Mouse (Mus musculus): ENCODE data around the gene Sart1.

Sart1 gene

DNA sequence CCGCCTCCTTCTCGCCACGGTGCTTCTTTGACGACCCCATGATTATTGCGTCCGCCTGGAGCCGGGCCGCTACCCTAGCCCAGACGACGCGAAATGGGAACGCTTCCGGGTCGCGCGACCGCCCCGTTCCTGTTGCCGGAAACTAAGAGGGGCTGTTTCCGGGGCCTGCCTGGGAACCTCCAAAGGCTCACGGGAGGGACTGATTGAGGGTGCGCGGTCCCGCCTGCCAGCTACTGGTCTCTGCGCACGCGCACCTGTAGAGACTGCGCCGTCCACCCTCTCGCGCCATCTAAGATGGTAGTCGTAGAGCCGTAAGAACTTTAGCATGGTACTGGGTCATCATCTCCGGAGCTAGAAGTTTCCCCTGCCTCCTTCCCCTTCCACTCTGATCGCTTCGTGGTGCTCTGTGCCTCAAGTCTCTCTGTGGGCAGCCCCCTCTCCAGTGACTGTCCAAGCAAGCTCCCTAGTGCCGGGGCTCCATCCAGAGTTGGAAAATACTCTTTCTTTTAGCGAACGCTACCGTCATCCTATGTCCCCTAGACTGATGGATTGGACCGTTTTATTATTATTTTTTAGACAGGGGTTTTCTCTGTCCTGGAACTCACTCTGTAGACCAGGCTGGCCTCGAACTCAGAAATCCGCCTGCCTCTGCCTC is at the start of gene Sart1:
Gene Sart1, minus strand, starts transcription at position 116 of the 655 bp plus-strand sequence.
- DNase-seq = peak; percentile 95

DNA sequence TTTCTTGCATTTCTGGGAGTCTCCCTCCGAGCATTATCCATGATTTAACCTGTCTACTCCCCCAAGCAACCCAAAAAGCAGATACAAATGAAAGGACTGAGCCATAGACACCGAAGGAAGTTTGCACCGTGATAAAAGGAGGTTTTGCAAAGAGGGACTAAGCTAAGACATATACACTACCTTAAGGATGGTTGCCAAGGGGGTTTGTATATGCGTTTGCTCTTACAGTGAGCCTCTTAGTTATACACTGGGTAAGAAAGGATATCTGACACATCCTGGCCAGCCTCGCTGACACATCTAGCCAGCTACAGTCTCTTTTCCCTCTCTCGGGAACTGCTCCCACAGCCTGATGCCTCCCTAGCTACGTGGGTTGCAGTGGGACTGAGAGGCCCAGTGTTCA is 45.4 kb upstream of the Sart1 start:
- DNase-seq = no peak

DNA sequence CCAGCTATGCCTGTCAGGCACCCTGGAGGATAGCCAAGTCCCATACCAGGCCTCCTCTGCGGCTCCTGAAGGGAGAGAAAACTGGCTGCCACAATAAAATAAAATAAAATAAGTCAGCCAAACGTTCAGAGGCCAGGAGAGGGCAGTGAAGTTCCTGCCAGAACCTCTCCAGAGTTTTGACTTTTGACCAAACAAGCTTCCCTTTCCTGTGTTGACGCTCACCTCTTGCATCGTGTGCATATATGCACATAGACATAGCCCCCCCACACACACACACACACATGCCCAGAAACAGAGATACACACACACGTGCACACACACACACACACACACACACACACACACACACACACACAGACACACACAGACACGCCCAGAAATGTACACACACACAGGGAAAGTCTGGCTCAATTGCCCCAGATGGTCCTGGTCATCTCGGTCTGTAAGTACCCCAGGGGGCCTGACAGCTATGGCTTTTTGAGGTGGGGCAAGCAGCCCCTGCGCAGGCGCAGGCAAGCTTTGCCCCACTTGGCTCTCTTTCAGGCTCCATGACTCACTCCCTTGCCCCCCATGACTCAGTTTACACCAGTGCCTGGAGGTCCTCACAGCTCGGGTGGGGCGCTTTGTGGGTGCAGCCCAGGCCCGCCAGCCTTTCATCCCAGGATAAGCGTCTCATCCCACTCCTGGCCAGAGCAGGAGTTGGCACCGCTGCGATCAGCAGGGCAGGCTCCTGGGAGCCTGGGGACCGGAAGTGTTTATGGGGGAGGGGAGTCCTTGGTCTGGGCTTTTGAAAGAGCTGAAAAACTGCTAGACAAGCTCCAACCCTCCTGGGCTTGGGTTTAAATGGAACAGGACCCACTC is 44.7 kb upstream of the Sart1 start:
- DNase-seq = peak; percentile 64

DNA sequence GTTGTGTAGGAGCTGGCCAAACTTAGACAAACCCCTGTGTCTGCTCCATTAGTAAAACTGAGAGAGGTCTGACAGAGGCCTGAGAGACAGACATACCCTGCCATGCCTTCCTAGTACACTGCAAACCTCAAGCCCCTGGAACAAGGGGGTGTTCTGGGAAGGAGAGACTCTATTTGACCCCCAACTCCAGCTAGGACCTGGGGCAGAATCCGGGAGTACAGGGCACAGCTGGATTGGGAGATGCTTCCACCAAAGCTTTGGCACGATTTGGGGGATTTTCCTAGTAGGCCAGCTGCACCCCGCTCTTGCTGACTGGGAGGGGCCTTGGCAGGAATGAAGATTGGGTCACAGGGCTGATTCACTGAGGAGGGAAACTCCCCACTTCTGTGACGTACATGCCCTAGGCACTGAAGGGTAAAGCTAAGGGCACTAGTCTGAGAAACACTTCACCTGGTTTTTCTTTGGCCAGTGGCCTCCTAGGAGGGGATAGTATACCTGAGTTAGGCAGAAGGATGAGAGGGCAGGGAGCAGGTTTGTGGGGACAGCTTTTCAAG is 43.5 kb upstream of the Sart1 start:
- no peak for DNase-seq

DNA sequence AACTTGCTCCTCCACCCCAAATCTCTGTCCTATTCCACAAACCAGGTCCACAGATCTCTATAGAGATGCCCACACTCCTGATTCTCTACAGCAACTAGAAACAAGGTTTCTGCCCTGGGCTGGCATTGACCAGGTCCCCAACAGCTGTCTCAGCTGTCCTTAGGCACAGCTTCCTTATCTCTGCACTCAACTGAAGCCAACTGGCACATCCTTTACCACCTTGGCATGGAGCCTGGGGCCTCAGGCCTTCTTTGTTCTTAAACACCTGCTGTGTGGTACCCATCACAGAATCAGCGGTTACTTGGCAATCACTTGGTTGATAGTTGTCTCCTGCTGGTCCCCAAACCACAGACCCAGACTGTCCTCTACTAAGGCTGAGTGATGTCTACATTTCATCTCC is 41.9 kb upstream of the Sart1 start:
- no peak for DNase-seq

DNA sequence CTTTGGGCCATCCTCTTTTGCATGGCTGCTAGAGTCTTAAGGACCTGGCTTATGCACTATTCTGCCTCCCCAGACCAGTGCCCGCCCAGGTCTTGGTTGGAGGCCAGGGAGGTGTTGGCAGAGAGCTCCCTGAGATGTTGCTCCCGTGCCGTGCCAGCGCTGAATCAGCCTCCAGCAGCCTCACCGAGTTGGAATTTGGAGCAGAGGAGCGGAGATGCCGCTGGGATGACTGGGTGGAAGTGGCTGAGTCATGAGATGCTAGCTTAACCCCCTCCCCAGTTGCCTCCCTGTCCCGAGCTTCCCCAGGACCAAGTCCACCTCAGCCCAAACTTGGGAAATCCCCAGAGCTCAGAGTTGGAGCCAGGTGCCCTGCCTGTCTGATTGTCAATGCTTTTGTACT is 41.3 kb upstream of the Sart1 start:
- no peak for DNase-seq

DNA sequence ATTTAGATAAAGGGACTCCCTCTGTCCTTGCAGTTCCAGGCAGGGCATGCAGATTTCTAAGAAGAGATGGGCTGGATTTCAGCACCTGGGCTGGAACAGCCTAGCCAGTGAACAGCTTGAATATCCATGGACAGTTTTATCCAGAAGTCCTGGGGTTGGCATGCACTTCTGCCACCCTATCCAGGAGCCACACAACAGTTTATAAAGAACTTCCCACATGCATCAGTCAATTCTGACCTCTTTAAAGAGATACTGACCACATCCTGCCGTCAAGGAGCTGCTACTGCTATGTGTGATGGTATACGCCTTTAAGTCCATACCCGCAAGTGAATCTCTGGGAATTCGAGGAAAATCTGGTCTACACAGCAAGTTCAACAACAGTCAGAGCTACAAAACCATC is 40.7 kb upstream of the Sart1 start:
- no peak for DNase-seq

DNA sequence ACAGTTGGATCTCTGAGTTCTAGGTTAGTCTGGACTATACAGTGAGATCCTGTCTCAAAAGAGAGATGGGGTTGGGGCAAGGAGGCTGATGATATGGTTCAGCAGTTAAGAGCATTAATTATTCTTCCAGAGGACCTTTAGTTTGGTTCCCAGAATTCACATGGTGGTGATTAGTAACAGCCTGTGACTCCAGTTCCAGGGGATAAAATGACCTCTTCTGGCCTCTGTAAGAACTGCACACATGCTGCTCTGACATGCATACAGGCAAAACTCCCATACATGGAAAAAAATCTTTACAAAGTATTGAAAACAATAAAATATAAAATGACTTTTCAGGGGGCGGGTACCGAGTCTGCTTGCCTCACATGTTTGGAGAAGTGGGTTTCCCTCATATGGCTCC is 39.6 kb upstream of the Sart1 start:
- no peak for DNase-seq

DNA sequence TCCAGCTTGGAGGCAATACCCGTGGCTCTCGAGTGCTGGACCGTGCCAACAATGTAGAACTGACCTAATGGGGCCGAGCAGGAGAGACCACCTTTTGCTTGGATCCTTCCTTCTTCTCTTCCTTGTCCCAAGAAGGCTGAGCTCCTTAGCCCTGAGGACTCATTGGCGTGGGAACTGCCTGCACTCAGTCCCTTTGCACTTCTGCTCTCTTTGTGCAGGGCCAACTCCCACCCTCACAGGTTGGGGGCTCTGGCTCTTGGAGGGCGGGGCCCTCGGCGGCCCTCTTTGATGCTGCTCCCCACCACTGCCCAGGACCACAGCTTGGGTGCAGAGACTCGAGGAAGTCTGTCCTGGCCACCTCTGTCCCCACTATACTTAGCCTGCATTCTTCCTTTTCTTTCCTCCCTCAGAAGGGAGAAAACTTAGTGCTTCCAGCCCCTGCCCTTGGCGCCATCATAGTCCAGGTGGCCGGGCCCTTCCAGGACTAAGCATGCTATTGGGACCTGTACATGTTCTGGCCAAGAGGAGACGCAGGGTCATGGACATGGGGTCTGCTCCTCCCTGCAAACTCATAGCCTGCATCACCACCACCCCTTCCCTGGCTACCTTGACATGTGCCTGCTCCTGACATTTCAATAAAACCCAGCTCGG is 38.3 kb upstream of the Sart1 start:
- no peak for DNase-seq

DNA sequence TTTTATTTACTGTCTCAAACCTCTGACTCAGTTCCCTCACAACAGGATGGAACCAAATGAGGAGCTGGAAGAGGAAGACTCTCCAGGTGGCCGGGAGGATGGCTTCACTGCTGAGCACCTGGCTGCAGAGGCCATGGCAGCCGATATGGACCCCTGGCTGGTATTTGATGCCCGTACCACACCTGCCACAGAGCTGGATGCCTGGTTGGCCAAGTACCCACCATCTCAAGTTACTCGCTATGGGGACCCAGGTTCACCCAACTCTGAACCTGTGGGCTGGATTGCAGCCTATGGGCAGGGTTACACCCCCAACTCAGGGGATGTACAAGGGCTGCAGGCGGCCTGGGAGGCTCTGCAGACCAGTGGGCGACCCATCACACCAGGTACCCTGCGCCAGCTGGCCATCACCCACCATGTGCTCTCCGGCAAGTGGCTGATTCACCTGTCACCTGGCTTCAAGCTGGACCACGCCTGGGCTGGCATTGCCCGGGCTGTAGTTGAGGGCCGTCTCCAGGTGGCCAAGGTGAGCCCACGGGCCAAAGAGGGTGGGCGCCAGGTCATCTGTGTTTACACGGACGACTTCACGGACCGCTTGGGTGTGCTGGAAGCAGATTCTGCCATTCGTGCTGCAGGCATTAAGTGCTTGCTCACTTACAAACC is 37.5 kb upstream of the Sart1 start:
- DNase-seq = no peak

DNA sequence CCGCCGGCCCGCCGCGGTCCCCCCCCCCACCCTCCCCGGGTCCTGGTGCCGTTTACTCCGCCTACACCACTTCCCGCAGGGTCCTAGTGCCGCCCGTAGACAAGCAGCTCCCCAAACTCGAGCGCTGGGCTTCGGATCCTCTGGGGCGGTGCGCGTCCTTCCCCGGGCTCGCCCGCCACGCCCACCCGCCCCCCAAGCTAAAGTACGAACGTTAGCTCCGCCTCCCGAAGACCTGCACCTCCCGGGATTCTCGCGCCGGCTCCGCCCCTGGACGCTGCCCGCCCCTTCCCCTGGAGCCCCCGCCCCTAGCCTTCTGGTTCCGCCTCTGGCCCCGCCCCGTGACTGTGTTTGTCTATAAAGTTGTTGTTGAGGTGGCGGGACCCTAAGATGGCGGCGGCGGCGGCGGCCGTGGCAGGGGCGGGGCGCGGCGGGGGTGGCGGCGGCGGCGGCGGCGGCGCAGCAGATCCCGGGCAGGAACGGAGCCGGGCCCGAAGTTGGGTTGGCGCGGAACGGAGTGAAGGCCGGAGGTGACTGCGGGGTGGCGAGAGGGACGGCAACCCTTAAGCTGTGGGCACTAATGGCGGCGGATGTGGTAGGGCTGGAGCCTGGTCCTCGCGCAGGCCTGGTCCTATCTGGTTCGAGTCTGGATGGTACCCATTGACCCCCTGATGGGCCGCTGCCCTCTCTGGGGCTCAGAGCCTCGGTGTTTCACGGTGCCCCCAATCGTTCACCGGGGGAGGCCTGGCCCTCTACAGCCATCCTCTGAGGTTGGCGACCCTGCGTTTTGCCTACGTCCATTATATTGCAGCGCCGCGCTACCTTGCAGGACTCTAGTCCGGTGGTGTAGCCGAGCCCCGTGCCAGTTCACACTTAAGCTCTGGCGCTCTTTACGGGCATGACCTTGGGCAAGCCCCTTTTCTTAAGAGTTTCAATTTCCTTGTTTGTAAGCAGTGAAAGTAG is 36.6 kb upstream of the Sart1 start, which contains the start of the genes Drap1 and AI837181:
Gene Drap1, minus strand, starts transcription at position 198 of the 960 bp plus-strand sequence.
Gene AI837181, plus strand, starts transcription at position 363 of the 960 bp plus-strand sequence.
- DNase-seq = peak; percentile 97

DNA sequence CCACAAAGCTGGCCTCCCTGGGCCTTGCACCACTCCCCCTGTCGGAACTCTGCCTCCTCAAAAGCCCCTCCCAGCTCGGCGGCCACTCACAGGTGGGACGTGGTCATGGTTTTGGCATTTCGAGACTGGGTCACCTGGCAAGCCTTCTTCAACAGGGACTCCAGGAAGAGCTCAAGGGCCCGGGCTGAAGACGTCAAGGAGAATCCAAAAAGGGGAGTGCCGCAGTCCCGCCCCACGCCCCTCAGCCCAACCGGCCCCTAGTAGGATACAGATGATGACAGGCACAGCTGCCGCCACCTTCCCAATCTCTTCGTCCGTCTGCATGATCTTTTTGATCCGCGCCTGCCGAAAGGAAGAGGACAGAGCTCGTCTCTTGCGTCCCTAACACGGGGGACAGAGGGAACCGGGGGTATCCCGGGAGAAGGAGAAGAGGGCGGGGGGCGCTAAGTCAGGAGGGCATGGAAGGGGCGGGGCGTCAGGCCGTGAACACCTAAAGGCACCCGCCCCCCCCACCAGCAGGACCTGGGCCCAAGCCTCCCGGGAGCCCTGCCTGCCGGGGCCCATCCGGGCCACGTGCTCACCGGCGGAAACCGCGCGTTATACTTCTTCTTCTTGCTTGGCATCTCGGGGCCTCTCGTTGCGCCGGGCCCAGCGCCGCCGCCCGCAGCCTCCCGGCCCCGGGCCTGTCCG is 35.7 kb upstream of the Sart1 start:
- DNase-seq = peak; percentile 77

DNA sequence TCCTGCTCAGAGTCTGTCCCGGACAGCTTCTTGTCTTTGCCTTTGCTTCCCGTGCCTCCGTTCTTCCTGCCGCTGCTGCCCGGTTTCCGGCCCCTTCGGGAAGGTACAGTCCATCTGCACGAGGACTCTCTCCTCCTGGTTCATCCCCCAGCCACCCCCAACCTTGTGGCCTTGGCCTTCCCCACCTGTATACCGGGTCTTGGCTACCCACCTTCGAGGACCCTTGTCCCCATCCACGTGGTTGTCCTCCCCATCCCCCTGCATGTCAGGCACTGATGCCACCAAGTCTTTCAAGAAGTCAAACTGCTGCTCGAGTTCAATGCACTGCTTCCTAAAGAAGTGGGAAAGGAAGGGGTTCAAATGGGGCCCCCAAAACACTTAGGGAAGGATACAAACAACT is 35.1 kb upstream of the Sart1 start:
- DNase-seq = no peak

DNA sequence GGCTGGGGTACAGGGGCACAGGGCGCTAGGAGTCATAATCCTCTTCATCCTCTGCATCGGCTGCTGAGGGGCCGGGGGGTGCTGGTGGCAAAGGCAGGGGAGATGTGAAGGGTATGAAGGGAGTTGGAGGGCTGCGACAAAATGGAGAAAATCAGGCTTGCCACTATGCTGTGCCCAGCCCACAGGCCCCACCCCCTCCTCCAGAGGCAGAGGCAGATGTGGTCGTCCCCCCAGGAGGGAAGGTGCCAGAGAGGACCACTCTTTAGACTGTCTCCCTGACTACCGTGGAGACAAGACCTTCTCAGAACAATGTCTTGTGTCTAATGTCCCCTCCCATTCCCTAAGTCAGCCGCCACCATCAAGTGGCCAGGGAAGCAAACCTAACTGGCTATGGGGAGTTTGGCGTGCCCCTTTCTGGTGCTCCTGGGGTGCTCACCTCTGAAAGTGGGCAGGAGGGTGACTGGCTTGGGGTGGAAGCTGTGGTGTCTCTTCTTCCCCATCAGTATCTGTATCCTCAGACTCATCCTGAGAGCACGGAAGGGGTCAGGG is 34.5 kb upstream of the Sart1 start:
- DNase-seq = no peak

DNA sequence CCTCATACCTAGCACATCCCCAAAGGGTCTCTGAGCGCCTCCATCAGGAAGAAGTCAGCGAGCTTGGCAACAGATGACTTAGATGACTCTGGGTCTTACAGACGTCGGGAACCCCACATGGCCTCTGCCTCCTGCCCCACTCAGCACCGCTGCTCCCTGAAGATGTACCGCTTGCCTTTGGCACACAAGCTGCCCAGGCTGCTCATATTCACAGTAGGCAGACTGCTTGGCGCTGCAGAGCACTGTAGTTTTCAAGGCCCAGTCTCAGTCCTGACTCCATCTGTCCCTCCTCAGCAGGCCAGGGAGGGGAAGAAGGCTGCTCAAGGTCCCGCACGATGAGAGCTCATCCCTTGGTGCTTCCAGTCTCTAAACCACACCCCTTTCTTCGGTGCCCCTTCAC is 33.8 kb upstream of the Sart1 start:
- no peak for DNase-seq

DNA sequence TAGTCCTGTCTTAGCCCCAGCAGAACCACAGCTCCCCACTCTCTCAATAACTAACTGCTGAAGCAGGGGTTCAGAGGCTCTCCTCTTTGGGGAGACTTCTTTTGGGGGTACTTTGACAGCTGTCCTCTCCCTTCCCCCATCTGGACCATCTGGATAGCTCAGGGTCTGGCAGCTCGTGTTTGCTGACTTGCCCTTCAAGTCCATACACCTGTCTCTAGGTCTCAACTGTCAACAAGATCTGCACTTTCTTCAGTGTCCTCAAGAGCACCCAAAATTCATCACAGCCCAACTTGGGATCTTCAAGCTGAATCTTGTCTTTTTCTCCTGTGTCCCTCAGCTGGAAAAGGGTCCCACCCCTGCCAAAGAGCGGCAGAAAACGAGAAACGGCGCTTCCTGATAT is 33.3 kb upstream of the Sart1 start:
- DNase-seq = no peak

DNA sequence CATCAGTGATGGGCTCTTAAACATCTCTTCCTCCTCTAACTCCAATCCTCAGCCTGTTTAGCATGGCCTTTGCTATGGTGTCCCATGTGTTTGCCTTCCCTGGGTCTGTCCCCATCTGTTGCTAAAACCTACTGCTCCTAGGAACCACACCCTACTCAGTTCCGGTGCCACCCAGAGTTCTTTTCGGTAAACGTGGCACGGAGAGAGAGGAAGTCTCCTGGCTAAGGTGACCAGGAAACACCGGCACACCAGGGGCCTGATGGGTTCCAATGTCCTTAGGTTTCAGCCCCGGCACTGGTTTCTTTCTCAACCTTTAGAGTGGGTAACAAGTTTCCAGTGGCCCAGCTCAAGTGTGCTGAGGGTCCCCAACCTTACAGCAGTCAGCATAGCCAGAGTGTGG is 32.1 kb upstream of the Sart1 start:
- DNase-seq = no peak

DNA sequence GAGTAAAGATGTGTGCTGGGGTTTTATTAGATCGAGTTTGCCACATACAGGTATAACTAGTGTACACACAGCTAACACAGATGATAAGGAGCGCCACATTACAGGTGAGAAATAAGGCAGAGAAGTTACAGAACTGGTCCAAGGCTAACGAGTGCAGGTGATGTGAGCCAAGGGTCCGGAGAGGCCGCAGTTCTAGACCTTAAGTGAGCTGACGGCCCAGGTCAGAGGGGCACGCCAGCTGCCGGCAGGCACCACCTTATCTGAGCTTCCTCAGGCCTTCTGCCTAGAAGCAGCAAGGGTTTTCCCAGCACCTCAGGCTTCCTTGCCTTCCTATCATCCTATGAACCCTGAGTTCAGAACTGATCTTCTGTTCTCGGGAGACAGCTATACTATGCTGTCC is 31.1 kb upstream of the Sart1 start:
- DNase-seq = no peak

DNA sequence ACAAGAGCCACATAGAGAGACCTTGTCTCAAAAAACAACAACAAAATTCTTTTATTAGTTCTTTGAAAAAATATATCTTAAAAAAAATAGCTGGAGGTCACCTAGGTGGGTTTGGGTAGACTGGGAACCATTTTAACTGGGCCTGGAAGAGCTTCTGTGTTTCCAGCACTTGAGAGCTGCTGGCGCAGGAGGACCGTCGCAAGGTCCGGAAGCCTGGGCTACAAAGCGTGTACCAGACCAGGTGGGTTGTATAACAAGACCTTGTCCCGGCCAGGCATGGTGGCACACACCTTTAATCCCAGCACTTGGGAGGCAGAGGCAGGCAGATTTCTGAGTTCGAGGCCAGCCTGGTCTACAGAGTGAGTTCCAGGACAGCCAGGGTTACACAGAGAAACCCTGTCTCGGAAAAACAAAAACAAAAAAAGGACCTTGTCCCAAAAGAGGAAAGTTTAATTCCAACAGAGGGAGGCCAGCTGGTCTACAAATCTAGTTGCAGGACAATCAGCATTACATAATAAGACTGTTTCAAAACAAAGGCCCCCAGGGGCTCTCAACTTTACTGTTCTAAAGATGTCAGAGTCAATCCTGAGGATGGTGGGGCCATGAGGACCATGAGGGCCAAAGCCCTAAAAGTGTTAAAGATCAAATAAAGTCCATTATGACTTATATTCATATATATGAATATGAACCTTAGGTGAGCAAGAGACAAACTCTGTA is 30.4 kb upstream of the Sart1 start:
- DNase-seq = no peak

DNA sequence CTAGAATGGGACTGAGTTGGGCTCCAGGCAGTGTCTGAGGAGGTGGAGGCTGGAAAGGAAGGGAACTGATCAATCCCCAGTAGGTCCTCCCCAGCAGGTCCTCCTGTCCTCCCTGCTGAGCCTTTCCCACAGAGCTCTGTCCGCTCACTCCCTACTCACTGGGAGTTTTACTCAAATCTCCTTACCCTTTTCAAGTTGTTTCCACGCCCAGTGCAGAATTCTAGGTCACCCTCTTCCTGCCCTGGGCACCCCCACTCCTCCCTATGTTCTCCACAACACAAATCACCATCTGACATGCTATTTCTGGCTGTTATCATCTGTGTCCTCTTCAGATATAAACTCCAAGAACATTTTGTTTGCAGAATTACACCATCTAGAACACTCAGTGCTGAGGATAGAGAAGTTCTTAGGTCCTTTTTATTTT is 26.0 kb upstream of the Sart1 start:
- peak; percentile 54 for DNase-seq
